Mouse (Mus musculus) NIH3T3 (cell line): ENCODE data around the gene Krt26.

Source experiments
- DNase-seq: peaks from one replicate; pipeline ENCODE4 v3.0.0-alpha.2; 2012; ENCODE audit warnings: low read depth

Krt26 gene

DNA sequence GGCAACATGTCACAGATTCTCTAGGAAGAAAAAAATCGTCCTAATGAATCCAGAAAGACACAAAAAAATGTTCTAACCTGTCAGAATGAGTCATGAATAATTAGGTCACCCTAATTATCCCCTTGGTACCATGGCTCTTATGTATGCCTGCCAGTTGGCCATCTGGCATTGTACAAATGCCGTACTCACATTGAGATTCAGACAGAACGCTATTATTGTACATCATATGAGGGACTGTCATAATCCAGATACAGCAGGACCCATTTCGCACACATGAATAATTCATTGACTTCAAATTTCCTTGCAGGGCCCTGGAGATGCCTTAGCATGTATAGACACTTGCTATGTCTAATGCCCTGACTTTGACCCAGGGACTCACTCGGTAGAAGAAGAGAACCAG is 53.8 kb downstream of the Krt26 start:
- no peak for DNase-seq

- DNase-seq: no peak
Observed at GRCm38 (mm10) chr11:99283334-99283733, 54.4 kb downstream of the Krt26 start.

DNA sequence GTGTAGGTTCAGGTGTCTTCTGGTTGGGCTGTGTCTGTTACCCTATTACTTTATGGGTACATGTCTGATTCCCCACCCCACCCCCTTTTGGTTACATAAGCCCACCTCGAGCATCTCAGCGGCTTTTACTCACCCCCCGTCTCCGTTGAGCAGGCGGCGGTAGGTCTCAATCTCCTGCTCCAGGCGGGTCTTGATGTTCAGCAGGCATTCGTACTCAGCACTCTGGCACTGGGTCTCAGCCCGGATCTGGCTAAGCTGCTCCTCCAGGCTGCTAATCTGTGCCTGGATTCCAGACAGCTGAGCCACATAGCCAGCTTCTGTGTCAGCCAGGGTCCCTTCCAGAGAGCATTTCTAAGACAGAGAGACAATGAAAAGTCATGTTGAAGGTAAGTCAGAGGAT is 56.6 kb downstream of the Krt26 start:
- no peak for DNase-seq

GRCm38 (mm10) chr11:99279986-99280385 is 57.8 kb downstream of the Krt26 start:
- DNase-seq: no peak
